ENCODE assay signal across 25 mouse cellular contexts in the genomic region with DNA sequence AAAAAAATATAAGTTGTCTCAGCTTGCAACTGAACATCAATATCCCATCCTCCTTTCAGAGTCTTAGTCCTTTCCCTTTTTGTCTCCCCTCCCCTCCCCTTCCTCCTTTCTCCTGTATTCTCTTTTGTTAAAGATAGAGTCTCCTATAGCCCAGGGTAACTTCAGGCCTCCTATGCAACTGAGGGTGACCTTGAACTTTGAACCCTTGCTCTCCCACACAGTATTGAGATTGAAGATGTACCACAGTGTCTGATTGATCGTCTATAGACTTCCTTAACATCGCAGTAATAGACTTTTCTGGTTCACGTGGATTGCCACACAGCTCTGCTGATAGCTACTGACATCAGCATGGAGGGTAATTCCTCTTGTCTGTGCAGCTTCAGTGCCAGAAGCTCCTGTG. TPM values are rescaled to one million over a fixed set of nuclear protein-coding genes. Genes with fewer than 3 reads are reported as not detected.
"Had no signal": no experiment of that assay in that cellular context is flagged by ENCODE, and none has a peak within 500 bp of the region (broad histone marks: within the 10 kb centered on the region; RNA-seq: fewer than 3 reads in every experiment).

No protein-coding gene starts in this region.

- H3K9me3 ChIP-seq: heart, embryonic 10.5 days; heart, embryonic 12.5 days; hindbrain, embryonic 10.5 days; hindbrain, embryonic 13.5 days; hindbrain, embryonic 15.5 days; intestine, embryonic 15.5 days; limb, embryonic 13.5 days; limb, embryonic 15.5 days; liver, embryonic 12.5 days had no signal

- H3K27ac ChIP-seq: gastrocnemius, adult 2 months; heart, embryonic 10.5 days; hindbrain, embryonic 10.5 days; hindbrain, embryonic 13.5 days; hindbrain, embryonic 15.5 days; intestine, embryonic 15.5 days; layer of hippocampus, adult 2 months; limb, embryonic 13.5 days; limb, embryonic 15.5 days; liver, embryonic 12.5 days; liver, embryonic 14.5 days had no signal

- H3K4me2 ChIP-seq: heart, embryonic 12.5 days; hindbrain, embryonic 13.5 days; hindbrain, embryonic 15.5 days; intestine, embryonic 15.5 days; limb, embryonic 13.5 days; limb, embryonic 15.5 days; liver, embryonic 12.5 days had no signal

- H3K9ac ChIP-seq: heart, embryonic 12.5 days; hindbrain, embryonic 13.5 days; hindbrain, embryonic 15.5 days; intestine, embryonic 15.5 days; limb, embryonic 13.5 days; limb, embryonic 15.5 days; liver, embryonic 12.5 days; liver, embryonic 14.5 days had no signal

- DNase-seq: gastrocnemius, adult 2 months; gastrocnemius, postnatal 10 days; gastrocnemius, postnatal 25 days; heart, adult 18-20 months; heart, postnatal 10 days; heart, postnatal 4 days; kidney, adult 18-20 months; kidney, adult 8-10 months; kidney, postnatal 10 days; kidney, postnatal 25 days; kidney, postnatal 4 days; left cerebral cortex, postnatal 4 days had no signal

- H3K36me3 ChIP-seq: heart, embryonic 12.5 days; hindbrain, embryonic 15.5 days; intestine, embryonic 15.5 days; limb, embryonic 13.5 days; limb, embryonic 15.5 days; liver, embryonic 12.5 days had no signal

- H3K4me1 ChIP-seq: hindbrain, embryonic 15.5 days; intestine, embryonic 15.5 days; limb, embryonic 15.5 days; liver, embryonic 12.5 days had no signal

- H3K4me3 ChIP-seq: gastrocnemius, adult 2 months; heart, embryonic 10.5 days; heart, embryonic 12.5 days; hindbrain, embryonic 10.5 days; hindbrain, embryonic 13.5 days; hindbrain, embryonic 15.5 days; intestine, embryonic 15.5 days; layer of hippocampus, adult 2 months; limb, embryonic 13.5 days; limb, embryonic 15.5 days; liver, embryonic 12.5 days had no signal

- H3K27me3 ChIP-seq: heart, embryonic 12.5 days; hindbrain, embryonic 13.5 days; hindbrain, embryonic 15.5 days; intestine, embryonic 15.5 days; limb, embryonic 13.5 days; limb, embryonic 15.5 days; liver, embryonic 12.5 days had no signal

- ATAC-seq: inflammation-experienced regulatory T-cells, adult 6 months; intestine, embryonic 15.5 days; intestine, postnatal 0 days; liver, embryonic 12.5 days had no signal

RNA-seq across cellular contexts. Expression of a gene that starts 27.6 kb away (rescaled TPM):
- polyA plus RNA-seq: inflammation-experienced regulatory T-cells, adult 6 months had no signal
